Mouse (Mus musculus): Measurements from ENCODE around the gene Fam214b.

DNA sequence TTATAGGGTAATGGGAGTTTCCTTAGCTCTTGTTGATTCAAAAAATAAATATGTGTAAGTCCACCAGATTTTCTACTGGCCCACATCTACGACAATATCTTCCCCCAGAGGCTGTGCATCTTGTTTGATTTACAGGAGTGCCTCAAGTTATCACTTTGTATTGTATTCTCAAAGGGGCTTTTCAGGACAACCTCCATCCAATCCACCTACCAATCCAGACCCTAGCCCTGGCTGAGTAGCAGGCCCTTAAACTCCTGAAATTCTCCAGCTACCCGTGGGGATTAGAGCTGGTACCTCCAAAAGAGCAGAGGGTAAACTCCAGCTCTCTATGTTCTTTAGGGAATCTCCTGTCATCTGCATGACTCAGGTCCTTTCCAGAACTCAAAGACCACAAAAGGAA is 48.0 kb downstream of the Fam214b start:
- TF ChIP-seq CTCF (IDR thresholded peaks at IDR 0.05; ENCODE audit: insufficient read depth, low read depth, low read length) (no peak), POLR2A (IDR thresholded peaks at IDR 0.05; ENCODE audit: insufficient read depth, low read depth, low read length) (no peak)
